Comparison of ENCODE assay signal across 8 mouse cellular contexts in genomic region chr6:128108324-128109035, GRCm38 (mm10). TPM values are rescaled to one million over a fixed set of nuclear protein-coding genes. Genes with fewer than 3 reads are reported as not detected.
DNase-seq lines count a peak whose midpoint lies in the region; ATAC-seq lines count a peak whose summit lies in the region.

No protein-coding gene starts in this region.

- ATAC-seq in megakaryocyte-erythroid progenitor cell, adult 5-6 weeks (replicated peaks; ENCODE audit: low FRiP score, low TSS enrichment, poor library complexity, severe bottlenecking), result no peak

- intact Hi-C loops in heart, postnatal 36 days (cut with DNase I), result no loop called here

- peak; percentile 56 to 58 for DNase-seq in heart, adult 9 months (ENCODE audit: low spot score in 2 of 2)
- DNase-seq in heart, postnatal 36 days, result no peak
- DNase-seq in MN1 (ENCODE audit: low spot score), result peak; percentile 37
- peak; percentile 54 for DNase-seq in cerebellum, adult 8-10 months
- DNase-seq in kidney, adult 9 months, result peak; percentile 96
- no peak for DNase-seq in layer of hippocampus, postnatal 36 days
- no peak for DNase-seq in thymus, postnatal 0 days (ENCODE audit: low spot score)

RNA-seq across cellular contexts. Expression of gene Tspan9, which starts 34.9 kb away (rescaled TPM):
- total RNA-seq in heart, postnatal 36 days (2021), result 100 to 1,000 TPM in 1 of 2 experiments, 10 to 100 TPM in 1; 80.9 to 113 TPM
- 0.22 TPM in 1 of 2 replicates, not detected in the other for total RNA-seq in megakaryocyte-erythroid progenitor cell, adult 5-6 weeks (2014; fragmentation: Nextera tagmentation)
- 0.19 TPM in 1 of 2 replicates, not detected in the other for total RNA-seq in megakaryocyte-erythroid progenitor cell, adult 5-6 weeks (2017)
- total RNA-seq in layer of hippocampus, postnatal 36 days (2021), result 10 to 100 TPM; 52.5 to 52.8 TPM
- 28.2 and 28.6 TPM in 2 replicates for polyA plus RNA-seq in thymus, postnatal 0 days (2015; fragmentation: Nextera tagmentation; extraction: Ambion mirVana)

Comparison
In these comparisons a context has a peak if more than half of its experiments do, and no peak if none do; other contexts are left out.
1. DNase-seq: peak in heart, adult 9 months (2 of 2), MN1 (single experiment), cerebellum, adult 8-10 months (single experiment) and kidney, adult 9 months (single experiment); none in heart, postnatal 36 days (0 of 2), layer of hippocampus, postnatal 36 days (0 of 2) and thymus, postnatal 0 days (single experiment).
2. RNA of gene Tspan9, which starts 34.9 kb away (total RNA-seq): 80.9 to 113 TPM in heart, postnatal 36 days and 52.5 to 52.8 TPM in layer of hippocampus, postnatal 36 days; 0.19 to 0.22 TPM in megakaryocyte-erythroid progenitor cell, adult 5-6 weeks; every median in the first group is over 10 times any median in the second.